Mouse (Mus musculus) left cerebral cortex, adult 11 months (tissue): ENCODE results near the gene Arl6ip4.

Experiments used
- DNase-seq: peaks from one replicate; pipeline ENCODE4 v3.0.0; 2022; ENCODE audit warnings: low spot score

The Arl6ip4 gene

GRCm38 (mm10) chr5:124093852-124094604 is 21.9 kb upstream of the Arl6ip4 start:
- no peak for DNase-seq

- DNase-seq: no peak
Measured at GRCm38 (mm10) chr5:124095077-124095581, 20.8 kb upstream of the Arl6ip4 start.

GRCm38 (mm10) chr5:124095596-124096232 is 20.2 kb upstream of the Arl6ip4 start, which contains the start of gene Abcb9:
Gene Abcb9 (minus strand): TSS chr5:124095798.
- peak; percentile 94 for DNase-seq

GRCm38 (mm10) chr5:124098923-124099322 is 17.0 kb upstream of the Arl6ip4 start:
- no peak for DNase-seq

GRCm38 (mm10) chr5:124100128-124101044 is 15.5 kb upstream of the Arl6ip4 start:
- DNase-seq: no peak

GRCm38 (mm10) chr5:124102326-124102725 is 13.6 kb upstream of the Arl6ip4 start:
- DNase-seq: no peak

- DNase-seq: no peak
Measured at GRCm38 (mm10) chr5:124103020-124103419, 12.9 kb upstream of the Arl6ip4 start.

- no peak for DNase-seq
Measured at GRCm38 (mm10) chr5:124103552-124103951, 12.3 kb upstream of the Arl6ip4 start.

- DNase-seq: no peak
Measured at GRCm38 (mm10) chr5:124111077-124111741, 4.7 kb upstream of the Arl6ip4 start.

- DNase-seq: peak; percentile 91
Measured at GRCm38 (mm10) chr5:124111742-124112497, 4.0 kb upstream of the Arl6ip4 start, which contains the start of gene Ogfod2. Gene Ogfod2 (plus strand): TSS chr5:124112297.

- DNase-seq: no peak
Measured at GRCm38 (mm10) chr5:124112531-124112930, 3.4 kb upstream of the Arl6ip4 start.

- DNase-seq: no peak
Measured at GRCm38 (mm10) chr5:124113030-124113429, 2.9 kb upstream of the Arl6ip4 start.

GRCm38 (mm10) chr5:124114276-124115025 is 1.4 kb upstream of the Arl6ip4 start:
- no peak for DNase-seq

- no peak for DNase-seq
Measured at GRCm38 (mm10) chr5:124115531-124115930, 358 bp upstream of the Arl6ip4 start.

GRCm38 (mm10) chr5:124119204-124119603 is 3.3 kb downstream of the Arl6ip4 start:
- no peak for DNase-seq

GRCm38 (mm10) chr5:124122357-124122756 is 6.5 kb downstream of the Arl6ip4 start:
- no peak for DNase-seq

- no peak for DNase-seq
Measured at GRCm38 (mm10) chr5:124125093-124125492, 9.2 kb downstream of the Arl6ip4 start.

GRCm38 (mm10) chr5:124134261-124134660 is 18.4 kb downstream of the Arl6ip4 start:
- DNase-seq: no peak

GRCm38 (mm10) chr5:124138066-124138465 is 22.2 kb downstream of the Arl6ip4 start:
- no peak for DNase-seq

- DNase-seq: no peak
Measured at GRCm38 (mm10) chr5:124149028-124149427, 33.1 kb downstream of the Arl6ip4 start.
